Mouse (Mus musculus) ES-Bruce4 (cell line): ENCODE results near the gene Ankrd66.

Experiments
- CTCF ChIP-seq: IDR thresholded peaks from one replicate; pipeline ENCODE4 v1.8.1; 2011; ENCODE audit warnings: low read depth, low read length
- EP300 ChIP-seq: IDR thresholded peaks from 2 replicates; pipeline ENCODE4 v1.6.1; 2011; ENCODE audit warnings: low read depth, low read length; ENCODE audit not compliant: insufficient read depth
- POLR2A ChIP-seq: IDR thresholded peaks from one replicate; pipeline ENCODE4 v1.8.1; 2011; ENCODE audit warnings: low read length; ENCODE audit not compliant: insufficient read depth

DNA sequence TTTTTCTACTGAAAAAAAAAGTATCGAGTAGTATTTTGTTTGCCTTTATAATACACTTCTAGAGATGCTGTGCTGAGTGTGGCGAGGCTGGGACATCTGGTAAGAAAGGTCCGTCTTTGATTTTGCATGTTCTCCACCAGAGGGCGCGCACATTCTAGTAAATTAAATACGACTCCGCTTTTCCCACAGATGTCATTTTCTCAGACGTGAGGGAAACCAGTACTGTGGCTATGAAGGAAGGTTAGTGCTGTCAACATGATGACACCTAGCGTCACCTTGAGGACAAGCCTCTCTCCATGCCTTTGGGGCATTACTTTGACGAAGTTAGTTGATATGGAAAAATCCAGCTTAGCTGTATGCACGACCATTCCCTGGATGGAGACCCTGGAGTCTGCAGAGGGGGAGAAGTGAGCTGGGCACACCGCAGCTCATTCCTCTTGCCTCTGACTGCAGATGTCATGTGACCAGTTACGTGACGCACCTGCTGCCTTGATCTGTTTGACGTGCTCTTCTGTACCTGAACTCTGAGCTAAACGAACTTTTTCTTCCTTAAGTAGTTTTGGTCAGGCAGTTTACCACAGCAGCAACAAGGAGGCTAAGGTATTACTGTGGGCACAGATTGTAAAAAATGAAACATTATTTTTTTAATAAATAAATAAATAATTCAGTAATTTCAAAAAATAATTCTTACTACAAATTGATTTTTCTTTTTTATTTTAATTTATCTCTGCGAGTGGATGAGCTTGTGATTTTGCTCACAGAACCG lies 24.6 kb downstream of the Ankrd66 start:
- peak; percentile 40 for TF ChIP-seq CTCF
- no peak for TF ChIP-seq EP300
- no peak for TF ChIP-seq POLR2A
